Mouse (Mus musculus) liver, postnatal 0 days (tissue): Measurements from ENCODE around the gene Txnrd2. TPM values are rescaled to one million over a fixed set of nuclear protein-coding genes. Genes with fewer than 3 reads are reported as not detected.
A peak's percentile ranks its signal among the peaks of the same experiment; 100 is the strongest.

Experiments
- ATAC-seq: fragments of 200-750 bp; cut with Nextera tagmentation; 2 replicates; pipeline ENCODE4 v1.8.0; 2017; ENCODE audit warnings: mild to moderate bottlenecking, moderate library complexity
- DNase-seq: peaks from one replicate; pipeline ENCODE4 v3.0.0-alpha.2; 2016
- H3K27ac ChIP-seq: fragments of 300-500 bp; sonication (generic); 2 replicates; pipeline ENCODE4 v1.5.1; 2014; ENCODE audit warnings: antibody characterized with exemption, moderate library complexity, mild to moderate bottlenecking, low read depth
- H3K27me3 ChIP-seq: fragments of 300-500 bp; sonication (generic); 2 replicates; pipeline ENCODE4 v1.6.1; 2014; ENCODE audit warnings: low read length, control low read depth, mixed read lengths; ENCODE audit not compliant: insufficient read depth
- H3K36me3 ChIP-seq: fragments of 300-500 bp; sonication (generic); replicated peaks from 2 replicates; pipeline ENCODE4 v1.6.1; 2014; ENCODE audit warnings: mild to moderate bottlenecking, control low read depth, low read length, moderate library complexity, mixed read lengths; ENCODE audit not compliant: insufficient read depth
- H3K4me1 ChIP-seq: fragments of 300-500 bp; sonication (generic); 2 replicates; pipeline ENCODE4 v1.6.1; 2014; ENCODE audit warnings: antibody characterized with exemption, mild to moderate bottlenecking, control low read depth; ENCODE audit not compliant: insufficient read depth
- H3K4me2 ChIP-seq: fragments of 300-500 bp; sonication (generic); 2 replicates; pipeline ENCODE4 v1.6.1; 2014; ENCODE audit warnings: low read depth, mild to moderate bottlenecking, low read length, moderate library complexity, mixed read lengths
- H3K4me3 ChIP-seq: fragments of 300-500 bp; sonication (generic); 2 replicates; pipeline ENCODE4 v1.5.1; 2014; ENCODE audit warnings: low read depth, low read length
- H3K9ac ChIP-seq: fragments of 300-500 bp; sonication (generic); replicated peaks from 2 replicates; pipeline ENCODE4 v1.6.1; 2014; ENCODE audit warnings: mild to moderate bottlenecking, moderate library complexity
- H3K9me3 ChIP-seq: fragments of 300-500 bp; sonication (generic); 2 replicates; pipeline ENCODE4 v1.6.1; 2016; ENCODE audit warnings: mild to moderate bottlenecking, control low read depth, low read length, mixed read lengths
- CTCF ChIP-seq: sonication (generic); IDR thresholded peaks from 2 replicates; pipeline ENCODE4 v1.5.1; 2016; ENCODE audit warnings: antibody characterized with exemption, low read depth
- EP300 ChIP-seq: IDR thresholded peaks from 2 replicates; pipeline ENCODE4 v1.6.1; 2016; ENCODE audit warnings: antibody characterized with exemption, low read depth, mild to moderate bottlenecking
- WGBS: fragments of 180-500 bp; shearing (Covaris S2); extraction: QIAGEN DNeasy Blood & Tissue Kit; methylation state at CpG from one replicate; pipeline ENCODE4 v1.1.7; 2014; ENCODE audit not compliant: insufficient replicate concordance; 5-methylcytosine and 5-hydroxymethylcytosine counted together
- polyA plus RNA-seq: library from polyadenylated mRNA; unstranded; fragments of >200 nt; fragmentation: Nextera tagmentation; extraction: Ambion mirVana; gene quantifications from 2 replicates; pipeline ENCODE4 v1.2.1, GENCODE M21; 2015

Txnrd2 gene
- polyA plus RNA-seq, 1 experiment from 2014 or later, result 53.3 TPM

- ATAC-seq (no peak), DNase-seq (no peak)
- Histone ChIP-seq H3K4me3 (no peak overlapping the region), H3K9me3 (no peaks in the 10 kb centered on the region), H3K4me2 (no peak overlapping the region), H3K27me3 (no peaks in the 10 kb centered on the region), H3K4me1 (no peaks in the 10 kb centered on the region), H3K36me3 (peaks cover 40% of the 10 kb centered on the region), H3K27ac (no peak overlapping the region), H3K9ac (no peak overlapping the region)
- TF ChIP-seq EP300 (no peak), CTCF (no peak)
- 71% methylated on average over 7 of the region's 7 CpGs for WGBS
These were observed 53.5 kb downstream of the Txnrd2 start for GRCm38 (mm10) chr16:18479667-18480066.

GRCm38 (mm10) chr16:18480933-18481485, 54.8 kb downstream of the Txnrd2 start:
- TF ChIP-seq CTCF, result peak; percentile 39
- no peak for TF ChIP-seq EP300
- 74% methylated on average over 4 of the region's 4 CpGs for WGBS
- no peaks in the 10 kb centered on the region for H3K4me1 ChIP-seq
- no peak overlapping the region for H3K4me2 ChIP-seq
- H3K9ac ChIP-seq, result no peak overlapping the region
- ATAC-seq (no peak), DNase-seq (no peak)
- peaks cover 28% of the 10 kb centered on the region for H3K36me3 ChIP-seq
- no peaks in the 10 kb centered on the region for H3K27me3 ChIP-seq
- no peak overlapping the region for H3K4me3 ChIP-seq
- H3K27ac ChIP-seq, result no peak overlapping the region
- no peaks in the 10 kb centered on the region for H3K9me3 ChIP-seq

GRCm38 (mm10) chr16:18482431-18482830, 56.2 kb downstream of the Txnrd2 start:
- WGBS, result 84% methylated on average over 3 of the region's 3 CpGs
- TF ChIP-seq EP300 (no peak), CTCF (no peak)

GRCm38 (mm10) chr16:18483839-18484238, 57.7 kb downstream of the Txnrd2 start:
- H3K27ac ChIP-seq, result no peak overlapping the region
- H3K4me2 ChIP-seq, result no peak overlapping the region
- TF ChIP-seq CTCF (no peak), EP300 (no peak)
- no peak overlapping the region for H3K4me3 ChIP-seq
- no peak for ATAC-seq
- 81% methylated on average over 5 of the region's 5 CpGs for WGBS
- H3K4me1 ChIP-seq, result no peaks in the 10 kb centered on the region
- no peak for DNase-seq
- no peaks in the 10 kb centered on the region for H3K27me3 ChIP-seq
- no peak overlapping the region for H3K9ac ChIP-seq
- no peaks in the 10 kb centered on the region for H3K9me3 ChIP-seq
- H3K36me3 ChIP-seq, result peaks cover 3% of the 10 kb centered on the region; the same call in 1 of the 2 replicates

More at GRCm38 (mm10) chr16:18482431-18482830, 56.2 kb downstream of the Txnrd2 start:
- Histone ChIP-seq H3K36me3 (peaks cover 16% of the 10 kb centered on the region), H3K9ac (no peak overlapping the region), H3K4me2 (no peak overlapping the region), H3K9me3 (no peaks in the 10 kb centered on the region), H3K27ac (no peak overlapping the region), H3K4me3 (no peak overlapping the region), H3K4me1 (no peaks in the 10 kb centered on the region), H3K27me3 (no peaks in the 10 kb centered on the region)
- DNase-seq (no peak), ATAC-seq (no peak)

- Histone ChIP-seq H3K36me3 (peaks cover 2% of the 10 kb centered on the region; the same call in 1 of the 2 replicates), H3K9ac (no peak overlapping the region), H3K4me3 (no peak overlapping the region), H3K4me2 (no peak overlapping the region), H3K9me3 (no peaks in the 10 kb centered on the region), H3K27ac (no peak overlapping the region), H3K4me1 (no peaks in the 10 kb centered on the region), H3K27me3 (no peaks in the 10 kb centered on the region)
- 64% methylated on average over 4 of the region's 4 CpGs for WGBS
- TF ChIP-seq EP300, result no peak
- DNase-seq (no peak), ATAC-seq (no peak)
These were observed 58.2 kb downstream of the Txnrd2 start for GRCm38 (mm10) chr16:18484386-18484785.

- Histone ChIP-seq H3K9ac (no peak overlapping the region), H3K27me3 (no peaks in the 10 kb centered on the region), H3K27ac (no peak overlapping the region), H3K4me3 (no peak overlapping the region), H3K4me2 (no peak overlapping the region), H3K36me3 (no peaks in the 10 kb centered on the region; the same call in 1 of the 2 replicates), H3K4me1 (no peaks in the 10 kb centered on the region), H3K9me3 (no peaks in the 10 kb centered on the region)
- TF ChIP-seq EP300 (no peak), CTCF (no peak)
- WGBS, result 77% methylated on average over 5 of the region's 5 CpGs
- no peak for ATAC-seq
- no peak for DNase-seq
These were observed 58.7 kb downstream of the Txnrd2 start for GRCm38 (mm10) chr16:18484794-18485435.
